In the genomic region with DNA sequence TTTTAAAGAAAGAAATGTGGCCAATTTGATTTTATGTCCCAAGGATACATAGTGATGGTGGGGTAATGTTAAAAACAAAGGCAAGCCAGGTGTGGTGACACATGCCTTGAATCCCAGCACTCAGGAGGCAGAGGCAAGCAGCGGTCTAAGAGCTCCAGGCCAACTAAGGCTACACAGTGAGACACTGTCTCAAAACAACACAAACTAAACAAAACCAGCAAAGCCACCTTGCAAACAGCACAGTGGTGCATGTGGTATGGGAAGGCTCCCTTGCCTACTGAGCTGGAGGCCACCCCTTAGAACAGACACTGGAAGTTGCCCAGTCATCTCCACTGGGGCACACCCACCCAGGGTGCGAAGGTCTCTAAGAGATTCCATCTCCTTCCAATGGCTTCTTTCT, we compare ENCODE assay signal across 10 mouse cellular contexts. TPM values are rescaled to one million over a fixed set of nuclear protein-coding genes. Genes with fewer than 3 reads are reported as not detected.
DNase-seq lines count a peak whose midpoint lies in the region; ATAC-seq and TF ChIP-seq lines count a peak whose summit lies in the region.
"Had no signal": no experiment of that assay in that cellular context is flagged by ENCODE, and none has a peak within 500 bp of the region (broad histone marks: within the 10 kb centered on the region; RNA-seq: fewer than 3 reads in every experiment).

No protein-coding gene starts in this region.

- no peaks in the 10 kb centered on the region for H3K9me3 ChIP-seq in kidney, postnatal 0 days (replicated peaks; ENCODE audit: low read length)
- H3K9me3 ChIP-seq in forebrain, embryonic 14.5 days (replicated peaks; ENCODE audit: control insufficient read depth, low read length) = no peaks in the 10 kb centered on the region

- H3K4me1 ChIP-seq in kidney, postnatal 0 days (replicated peaks; ENCODE audit: insufficient read depth, low read length) = peaks cover 11% of the 10 kb centered on the region
- peaks cover 17% of the 10 kb centered on the region; the same call in 1 of the 2 replicates for H3K4me1 ChIP-seq in forebrain, embryonic 14.5 days (ENCODE audit: control insufficient read depth, insufficient read depth, low read length)
- peaks cover 27% of the 10 kb centered on the region for H3K4me1 ChIP-seq in small intestine, adult 2 months (ENCODE audit: control insufficient read depth, insufficient read depth, insufficient read length, low read length)

- H3K4me2 ChIP-seq in kidney, postnatal 0 days (ENCODE audit: low read length) = peak overlapping the region; percentile 98; the same call in 1 of the 2 replicates
- H3K4me2 ChIP-seq in forebrain, embryonic 14.5 days (ENCODE audit: low read length) = peak overlapping the region; percentile 82

- H3K27me3 ChIP-seq in kidney, postnatal 0 days (ENCODE audit: insufficient read depth, low read length) = no peaks in the 10 kb centered on the region; the same call in 1 of the 2 replicates
- H3K27me3 ChIP-seq in forebrain, embryonic 14.5 days (replicated peaks; ENCODE audit: control insufficient read depth, insufficient read depth, low read length) = no peaks in the 10 kb centered on the region
- no peaks in the 10 kb centered on the region for H3K27me3 ChIP-seq in small intestine, adult 2 months (ENCODE audit: control insufficient read depth, insufficient read depth, low read length)
- H3K27me3 ChIP-seq: Patski had no signal

- no peak for TF ChIP-seq POLR2A in small intestine, adult 2 months (IDR thresholded peaks at IDR 0.05; ENCODE audit: low read depth, low read length)

- no peak overlapping the region for H3K9ac ChIP-seq in kidney, postnatal 0 days (ENCODE audit: low read depth, low read length)
- peak overlapping the region; percentile 97 for H3K9ac ChIP-seq in forebrain, embryonic 14.5 days (ENCODE audit: low read length)

- H3K27ac ChIP-seq in kidney, postnatal 0 days = no peak overlapping the region
- H3K27ac ChIP-seq in forebrain, embryonic 14.5 days (ENCODE audit: low read depth, low read length) = peak overlapping the region; percentile 80
- peak overlapping the region; percentile 57 for H3K27ac ChIP-seq in small intestine, adult 2 months (ENCODE audit: insufficient read depth, low read depth, low read length)

- no peak for TF ChIP-seq CTCF in kidney, postnatal 0 days (IDR thresholded peaks at IDR 0.05; ENCODE audit: low read depth)
- no peak for TF ChIP-seq CTCF in small intestine, adult 2 months (IDR thresholded peaks at IDR 0.05; ENCODE audit: extremely low read depth, insufficient read length, insufficient replicate concordance, low read depth, low read length)

- no peak for ATAC-seq in kidney, postnatal 0 days (replicated peaks; ENCODE audit: low FRiP score, low read depth)
- ATAC-seq in forebrain, embryonic 14.5 days = no peak

- no peak overlapping the region for H3K4me3 ChIP-seq in kidney, postnatal 0 days (replicated peaks; ENCODE audit: low read depth, low read length)
- peak overlapping the region; percentile 94 for H3K4me3 ChIP-seq in forebrain, embryonic 14.5 days (ENCODE audit: low read depth, low read length)
- H3K4me3 ChIP-seq in small intestine, adult 2 months (ENCODE audit: low read depth, low read length) = peak overlapping the region; percentile 77

- no peak for DNase-seq in kidney, postnatal 0 days (ENCODE audit: low spot score)
- DNase-seq in kidney, postnatal 14 days = no peak
- DNase-seq in forebrain, embryonic 14.5 days (ENCODE audit: low spot score) = no peak
- DNase-seq in liver = peak; percentile 37
- DNase-seq in spleen, postnatal 10 days (ENCODE audit: low spot score in 2 of 2) = no peak
- no peak for DNase-seq in left cerebral cortex, adult 18-20 months (ENCODE audit: low spot score in 2 of 2)
- no peak for DNase-seq in ovary, postnatal 14 days (ENCODE audit: low spot score)

- H3K36me3 ChIP-seq in kidney, postnatal 0 days (ENCODE audit: insufficient read depth, low read length) = no peaks in the 10 kb centered on the region
- peaks cover 14% of the 10 kb centered on the region for H3K36me3 ChIP-seq in forebrain, embryonic 14.5 days (ENCODE audit: control insufficient read depth, insufficient read depth, low read length)
- H3K36me3 ChIP-seq in small intestine, adult 2 months (ENCODE audit: control insufficient read depth, insufficient read depth, low read length) = no peaks in the 10 kb centered on the region

- 72% methylated on average over 2 of the region's 2 CpGs for WGBS in kidney, postnatal 0 days
- WGBS in forebrain, embryonic 14.5 days = 66% methylated on average over 2 of the region's 2 CpGs
- WGBS in small intestine, adult 2 months = 53% methylated on average over 2 of the region's 2 CpGs

RNA-seq across cellular contexts. Expression of gene B4galnt4, which starts 1.0 kb away (rescaled TPM):
- 6.4 and 7.4 TPM in 2 replicates for polyA plus RNA-seq in kidney, postnatal 0 days (2015; fragmentation: Nextera tagmentation; extraction: Ambion mirVana)
- 29.1 and 29.5 TPM in 2 replicates for polyA plus RNA-seq in forebrain, embryonic 14.5 days (2014; fragmentation: Nextera tagmentation; extraction: Ambion mirVana)
- 5.4 and 15.8 TPM in 2 replicates for polyA plus RNA-seq in small intestine, adult 2 months (2012; rRNA removed)
- 10 to 100 TPM; 85.9 to 86.1 TPM for total RNA-seq in left cerebral cortex, adult 18-20 months (2021)

RNA-seq across cellular contexts. Expression of gene Pkp3, which starts 18.1 kb away (rescaled TPM):
- 11.1 and 13.4 TPM in 2 replicates for polyA plus RNA-seq in kidney, postnatal 0 days (2015; fragmentation: Nextera tagmentation; extraction: Ambion mirVana)
- polyA plus RNA-seq in forebrain, embryonic 14.5 days (2014; fragmentation: Nextera tagmentation; extraction: Ambion mirVana) = not detected in 2 replicates
- polyA plus RNA-seq in small intestine, adult 2 months (2012; rRNA removed) = 87.5 and 236 TPM in 2 replicates
- under 1 TPM; 0.26 to 0.33 TPM for total RNA-seq in left cerebral cortex, adult 18-20 months (2021)

RNA-seq across cellular contexts. Expression of gene Gm17387, which starts 31.0 kb away (rescaled TPM):
- polyA plus RNA-seq in kidney, postnatal 0 days (2015; fragmentation: Nextera tagmentation; extraction: Ambion mirVana) = not detected in 2 replicates
- not detected in 2 replicates for polyA plus RNA-seq in forebrain, embryonic 14.5 days (2014; fragmentation: Nextera tagmentation; extraction: Ambion mirVana)
- not detected in 2 replicates for polyA plus RNA-seq in small intestine, adult 2 months (2012; rRNA removed)
- not detected for total RNA-seq in left cerebral cortex, adult 18-20 months (2021)
- polyA plus RNA-seq: heart, embryonic 14.5 days; Patski had no signal

RNA-seq across cellular contexts. Expression of gene Sigirr, which starts 40.4 kb away (rescaled TPM):
- 54.1 and 59.6 TPM in 2 replicates for polyA plus RNA-seq in kidney, postnatal 0 days (2015; fragmentation: Nextera tagmentation; extraction: Ambion mirVana)
- 2.4 and 2.5 TPM in 2 replicates for polyA plus RNA-seq in forebrain, embryonic 14.5 days (2014; fragmentation: Nextera tagmentation; extraction: Ambion mirVana)
- 19.8 and 38.3 TPM in 2 replicates for polyA plus RNA-seq in small intestine, adult 2 months (2012; rRNA removed)
- total RNA-seq in left cerebral cortex, adult 18-20 months (2021) = 1 to 10 TPM; 2.1 to 2.3 TPM

RNA-seq across cellular contexts. Expression of gene Ifitm6, which starts 42.2 kb away (rescaled TPM):
- 1.1 and 1.5 TPM in 2 replicates for polyA plus RNA-seq in kidney, postnatal 0 days (2015; fragmentation: Nextera tagmentation; extraction: Ambion mirVana)
- polyA plus RNA-seq in forebrain, embryonic 14.5 days (2014; fragmentation: Nextera tagmentation; extraction: Ambion mirVana) = 0.27 and 0.37 TPM in 2 replicates
- polyA plus RNA-seq in small intestine, adult 2 months (2012; rRNA removed) = 2.5 and 3.1 TPM in 2 replicates
- total RNA-seq in left cerebral cortex, adult 18-20 months (2021) = under 1 TPM in 1 of 2 experiments, not detected in 1; 0.61 TPM
